Mouse (Mus musculus) lung, adult 2 months (tissue): ENCODE measurements around the gene Gpnmb. TPM values are rescaled to one million over a fixed set of nuclear protein-coding genes. Genes with fewer than 3 reads are reported as not detected.

Experiments
- DNase-seq: peaks from one replicate; pipeline ENCODE4 v3.0.0; 2022
- H3K4me1 ChIP-seq: fragments of 200-500 bp; 2 replicates; pipeline ENCODE4 v1.6.1; 2011; ENCODE audit warnings: low read length; ENCODE audit not compliant: control insufficient read depth, insufficient read depth
- H3K4me3 ChIP-seq: fragments of 200-500 bp; replicated peaks from 2 replicates; pipeline ENCODE3; 2011; ENCODE audit warnings: low read depth, mild to moderate bottlenecking, control low read depth, low read length; ENCODE audit errors: extremely low read depth
- CTCF ChIP-seq: fragments of 200-500 bp; IDR thresholded peaks from 2 replicates; pipeline ENCODE4 v1.5.1; 2011; ENCODE audit warnings: mild to moderate bottlenecking, low read length, control low read depth; ENCODE audit not compliant: insufficient read depth
- POLR2A ChIP-seq: fragments of 200-500 bp; IDR thresholded peaks from 2 replicates; pipeline ENCODE4 v1.6.1; 2011; ENCODE audit warnings: low read depth, mild to moderate bottlenecking, control low read depth, low read length, borderline replicate concordance; ENCODE audit errors: extremely low read depth
- WGBS: fragments of 180-500 bp; shearing (Covaris S2); methylation state at CpG from one replicate; pipeline ENCODE4 v1.1.7; 2018; 5-methylcytosine and 5-hydroxymethylcytosine counted together
- polyA plus RNA-seq: library from polyadenylated mRNA; depleted of rRNA; stranded (reverse); fragments of >200 nt; gene quantifications from 2 replicates; pipeline ENCODE4 v1.2.3, GENCODE M21; 2012; rRNA removed

The Gpnmb gene
- polyA plus RNA-seq, 1 experiment, result 28.8 TPM

DNA sequence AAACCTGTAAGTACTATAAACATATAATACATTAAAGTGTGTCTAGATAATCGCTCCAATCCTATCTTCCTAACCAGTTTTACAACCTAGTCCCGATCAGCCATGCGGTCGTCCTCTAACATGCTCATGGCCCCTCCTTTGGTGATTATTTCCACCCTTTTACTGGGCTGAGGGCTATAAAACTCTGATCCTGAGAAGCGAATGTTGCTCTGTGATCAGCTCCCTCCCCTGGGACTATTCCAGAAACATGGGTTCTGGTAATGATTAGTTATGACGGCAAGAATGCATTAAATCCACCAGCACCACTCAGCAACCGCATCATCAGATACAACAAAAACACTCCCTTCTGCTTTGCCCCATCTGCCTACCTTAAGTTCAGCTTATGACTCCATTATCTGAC is 77.5 kb downstream of the Gpnmb start:
- Histone ChIP-seq H3K4me1 (no peaks in the 10 kb centered on the region), H3K4me3 (no peak overlapping the region)
- no peak for DNase-seq
- WGBS, result 94% methylated on average over 7 of the region's 7 CpGs
- TF ChIP-seq POLR2A, result no peak
- no peak for TF ChIP-seq CTCF

GRCm38 (mm10) chr6:49114457-49114856 is 78.1 kb downstream of the Gpnmb start:
- Histone ChIP-seq H3K4me1 (no peaks in the 10 kb centered on the region), H3K4me3 (no peak overlapping the region)
- no peak for TF ChIP-seq CTCF
- TF ChIP-seq POLR2A, result no peak
- DNase-seq, result no peak
- 86% methylated on average over 6 of the region's 6 CpGs for WGBS

- Histone ChIP-seq H3K4me3 (no peak overlapping the region), H3K4me1 (no peaks in the 10 kb centered on the region)
- WGBS, result 64% methylated on average over 5 of the region's 5 CpGs
- no peak for DNase-seq
- TF ChIP-seq CTCF (no peak), POLR2A (no peak)
These were observed 79.2 kb downstream of the Gpnmb start for GRCm38 (mm10) chr6:49115550-49115949.

GRCm38 (mm10) chr6:49116241-49116640 is 79.9 kb downstream of the Gpnmb start:
- no peak for TF ChIP-seq CTCF
- TF ChIP-seq POLR2A, result no peak

GRCm38 (mm10) chr6:49118446-49118845 is 82.1 kb downstream of the Gpnmb start:
- Histone ChIP-seq H3K4me1 (no peaks in the 10 kb centered on the region), H3K4me3 (no peak overlapping the region)
- 73% methylated on average over 8 of the region's 8 CpGs for WGBS
- no peak for DNase-seq
- TF ChIP-seq POLR2A, result no peak
- TF ChIP-seq CTCF, result no peak

More at GRCm38 (mm10) chr6:49116241-49116640, 79.9 kb downstream of the Gpnmb start:
- WGBS, result 78% methylated on average over 8 of the region's 8 CpGs
- Histone ChIP-seq H3K4me3 (no peak overlapping the region), H3K4me1 (no peaks in the 10 kb centered on the region)
- no peak for DNase-seq

DNA sequence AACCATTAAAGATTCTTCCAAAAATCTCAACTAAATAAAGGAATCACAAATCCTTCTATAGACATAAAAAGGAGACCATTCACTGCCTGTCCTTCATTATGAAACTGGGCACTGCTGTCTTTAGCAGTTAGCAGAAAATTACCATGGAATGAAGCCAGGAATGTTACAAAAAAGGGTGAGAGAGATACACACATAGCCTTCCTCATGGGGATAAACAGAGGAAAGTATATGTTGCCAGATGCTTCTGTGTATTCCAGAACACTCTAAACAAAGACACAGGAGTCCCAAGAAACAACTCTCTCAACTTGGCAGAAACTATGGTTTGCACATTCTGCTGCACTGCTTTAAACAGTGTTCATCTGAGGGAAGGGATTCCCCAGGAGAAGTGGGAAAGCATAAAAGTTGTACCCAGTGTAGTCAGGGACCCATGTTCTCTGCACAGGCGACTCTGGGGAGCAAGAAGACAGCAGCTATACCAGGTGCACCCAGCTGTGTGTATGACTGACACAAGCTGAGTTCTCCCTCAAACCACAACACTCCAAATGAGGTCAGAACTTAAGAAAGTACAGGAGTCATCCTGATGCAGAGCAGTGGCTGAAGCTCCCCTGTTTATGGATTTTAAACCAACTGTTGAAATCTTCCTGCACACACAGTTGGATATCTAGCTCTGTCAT is 83.3 kb downstream of the Gpnmb start:
- WGBS, result 43% methylated on average over 1 of the region's 1 CpGs
- TF ChIP-seq CTCF (no peak), POLR2A (no peak)
- DNase-seq, result no peak
- no peak overlapping the region for H3K4me3 ChIP-seq
- no peaks in the 10 kb centered on the region for H3K4me1 ChIP-seq

- no peak for DNase-seq
- TF ChIP-seq POLR2A, result no peak
- no peak for TF ChIP-seq CTCF
- Histone ChIP-seq H3K4me3 (no peak overlapping the region), H3K4me1 (no peaks in the 10 kb centered on the region)
- WGBS, result 88% methylated on average over 3 of the region's 3 CpGs
These were observed 84.0 kb downstream of the Gpnmb start for GRCm38 (mm10) chr6:49120370-49120769.

Other genes starting within 250 kb of the Gpnmb start
- gene Tmem176a, start 195.6 kb upstream of the Gpnmb start, polyA plus RNA-seq, result 254 and 269 TPM in 2 replicates
- gene Tmem176b, start 195.1 kb upstream of the Gpnmb start, polyA plus RNA-seq, result 521 and 609 TPM in 2 replicates
- 4.8 and 8.1 TPM in 2 replicates for gene Aoc1, start 163.7 kb upstream of the Gpnmb start, polyA plus RNA-seq
- not detected in 2 replicates for gene 1600015I10Rik, start 106.7 kb upstream of the Gpnmb start, polyA plus RNA-seq
- not detected in 2 replicates for gene Doxl2, start 61.6 kb upstream of the Gpnmb start, polyA plus RNA-seq
- not detected in 2 replicates for gene Svs1, start 49.7 kb upstream of the Gpnmb start, polyA plus RNA-seq
- 11.5 and 12.6 TPM in 2 replicates for gene Malsu1, start 37.2 kb downstream of the Gpnmb start, polyA plus RNA-seq
- gene Igf2bp3, start 178.4 kb downstream of the Gpnmb start, polyA plus RNA-seq, result 0.03 and 0.07 TPM in 2 replicates
- gene Tra2a, start 227.5 kb downstream of the Gpnmb start, polyA plus RNA-seq, result 30.8 and 41.0 TPM in 2 replicates